Mouse (Mus musculus) adrenal gland, adult (tissue): ENCODE measurements around the gene Apol7b.

ENCODE experiments used
- DNase-seq, 2 experiments: peaks; one replicate each; pipeline ENCODE4 v3.0.0; 2022 to 2023; ENCODE audit warnings: low spot score in 1 of 2; ENCODE audit not compliant: inconsistent age in 2 of 2

The Apol7b gene

GRCm38 (mm10) chr15:77387462-77387861 lies 59.8 kb downstream of the Apol7b start:
- peak in 1 of 2 experiments; percentile 43 for DNase-seq

DNA sequence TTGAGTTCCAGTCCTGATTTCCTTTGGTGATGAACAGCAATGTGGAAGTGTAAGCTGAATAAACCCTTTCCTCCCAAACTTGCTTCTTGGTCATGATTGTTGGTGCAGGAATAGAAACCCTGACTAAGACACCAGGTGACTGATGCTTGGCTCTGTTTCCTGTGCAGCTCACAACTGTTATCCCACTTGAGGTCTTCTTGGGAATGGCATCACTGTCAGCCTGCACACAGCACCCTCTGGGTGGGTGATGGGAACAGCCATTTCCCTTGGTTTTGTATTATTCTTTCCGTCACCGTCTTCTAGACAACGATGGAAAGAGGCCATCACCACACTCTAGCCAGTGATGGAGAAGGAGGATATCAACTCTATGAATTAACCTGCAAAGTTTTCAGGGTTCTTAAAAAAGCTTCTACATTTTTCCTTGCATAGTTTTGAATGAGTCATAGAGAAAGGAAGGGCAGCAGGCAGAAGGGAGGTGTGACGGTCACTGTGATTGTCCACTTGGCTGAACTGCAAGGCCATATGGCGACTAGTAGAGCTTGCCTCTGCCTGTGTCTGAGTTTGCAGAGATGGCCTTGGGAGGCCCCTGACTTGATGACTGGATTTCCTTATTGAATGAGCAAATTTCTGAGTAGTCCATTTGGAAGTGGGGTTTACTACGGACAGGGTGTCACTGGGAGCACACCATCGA lies 62.8 kb downstream of the Apol7b start:
- DNase-seq = peak; percentile 77 to 91

DNA sequence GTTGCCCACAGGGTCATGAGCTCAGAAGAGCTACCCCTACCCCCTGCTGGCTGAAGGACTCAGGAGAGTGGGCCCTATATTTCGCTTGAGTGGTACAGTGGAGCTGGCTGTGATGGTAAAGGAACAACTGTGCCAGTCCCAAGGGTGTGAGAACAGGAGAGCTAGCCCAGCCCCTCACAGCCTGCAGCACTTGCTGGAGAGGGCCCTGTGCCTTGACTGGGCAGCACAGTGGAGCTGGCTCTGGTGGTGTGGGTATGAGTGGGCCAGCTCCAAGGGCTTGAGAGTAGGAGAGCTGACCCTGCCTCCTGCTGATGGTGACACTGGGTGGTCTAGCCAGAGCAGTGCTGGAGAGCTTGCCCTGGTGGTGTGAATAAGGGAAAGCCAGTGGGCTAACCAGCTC lies 64.4 kb downstream of the Apol7b start:
- no peak for DNase-seq

DNA sequence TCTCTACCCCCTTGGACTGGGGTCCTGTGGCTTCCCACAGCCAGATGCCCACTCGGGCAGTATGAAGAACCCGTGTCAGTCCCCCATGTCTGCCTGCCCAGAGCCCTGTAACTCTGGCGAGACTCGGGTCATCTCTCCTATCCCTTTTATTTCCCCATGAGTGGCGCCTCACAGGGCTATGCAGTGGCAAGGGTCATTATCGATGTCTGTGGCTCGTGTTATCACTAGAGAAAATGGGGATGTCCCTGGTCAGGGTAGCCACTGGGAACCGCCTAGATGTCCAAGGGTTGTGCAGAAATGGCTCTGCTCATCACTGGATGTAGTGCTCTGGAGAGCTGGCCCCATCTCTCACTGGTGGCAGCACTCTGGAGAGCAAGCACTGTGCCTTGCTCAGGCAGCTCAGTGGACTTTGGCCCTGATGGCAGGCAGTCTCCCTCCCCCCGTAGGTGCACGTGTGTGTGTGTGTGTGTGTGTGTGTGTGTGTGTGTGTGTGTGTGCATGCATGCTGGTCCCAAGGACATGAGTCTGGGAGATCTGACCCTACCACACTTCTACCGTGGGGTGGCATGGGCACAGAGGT lies 64.9 kb downstream of the Apol7b start:
- no peak for DNase-seq

GRCm38 (mm10) chr15:77381481-77381880 lies 65.8 kb downstream of the Apol7b start:
- DNase-seq = no peak

GRCm38 (mm10) chr15:77379921-77380320 lies 67.4 kb downstream of the Apol7b start:
- DNase-seq = no peak

GRCm38 (mm10) chr15:77377419-77377818 lies 69.9 kb downstream of the Apol7b start:
- DNase-seq = no peak

- peak; percentile 72 to 92 for DNase-seq
These were observed 70.4 kb downstream of the Apol7b start for GRCm38 (mm10) chr15:77376920-77377319.
